Mouse (Mus musculus) erythroblast, embryonic 14.5 days (primary cell): ENCODE measurements around the gene Mogs.

ENCODE experiments used
- GATA1 ChIP-seq: IDR thresholded peaks from 2 replicates; pipeline ENCODE4 v1.6.1; 2012; ENCODE audit warnings: low read length, inconsistent platforms, mixed read lengths
- TAL1 ChIP-seq: IDR thresholded peaks from 3 replicates; pipeline ENCODE4 v1.6.1; 2012; ENCODE audit warnings: low read length, inconsistent platforms, mixed read lengths

DNA sequence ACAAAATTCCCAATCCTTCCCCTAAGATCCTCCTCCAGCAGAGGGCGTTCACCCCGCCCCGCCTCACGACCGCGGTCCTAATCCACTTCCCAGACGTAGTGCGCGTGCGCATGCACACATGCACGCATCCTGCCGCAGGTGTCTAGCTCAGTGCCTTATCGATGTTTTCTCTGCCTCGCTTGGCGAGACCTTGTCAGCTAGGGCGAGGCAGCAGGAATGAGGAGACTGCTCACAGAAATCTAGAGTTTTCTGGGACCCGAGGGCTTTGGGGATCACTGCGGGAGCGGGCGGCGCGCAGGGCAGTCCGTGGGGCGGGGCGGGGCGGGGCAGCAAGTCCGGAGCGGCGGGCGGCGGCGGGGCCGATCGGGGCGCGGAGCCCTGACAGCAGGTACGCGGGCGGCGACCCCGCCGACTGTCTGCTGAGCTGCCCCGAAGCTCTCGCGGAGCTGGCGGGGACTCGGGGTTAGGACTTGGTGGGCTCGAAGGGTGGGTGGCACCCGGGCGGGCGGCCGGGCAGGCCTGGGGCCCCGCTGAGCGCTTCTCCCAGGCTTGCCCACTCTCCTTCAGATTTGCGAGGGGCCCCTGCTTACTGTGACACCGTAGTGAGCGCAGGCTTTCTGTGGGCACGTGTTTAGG, 50.4 kb downstream of the Mogs start, which contains the start of gene Dctn1:
- TF ChIP-seq GATA1 (no peak), TAL1 (no peak)
